Mouse (Mus musculus) liver, embryonic 13.5 days (tissue): ENCODE measurements around the gene Itih5. TPM values are rescaled to one million over a fixed set of nuclear protein-coding genes. Genes with fewer than 3 reads are reported as not detected.
A peak's percentile ranks its signal among the peaks of the same experiment; 100 is the strongest.

ENCODE experiments used
- ATAC-seq: fragments of 200-750 bp; cut with Nextera tagmentation; 2 replicates; pipeline ENCODE4 v1.8.0; 2017; ENCODE audit warnings: low read depth, mild to moderate bottlenecking, moderate number of reproducible peaks, moderate library complexity
- DNase-seq: peaks from one replicate; pipeline ENCODE4 v3.0.0; 2022
- H3K27ac ChIP-seq: fragments of 300-500 bp; sonication (generic); 2 replicates; pipeline ENCODE4 v1.5.1; 2015; ENCODE audit warnings: moderate library complexity, mild to moderate bottlenecking, inconsistent platforms
- H3K27me3 ChIP-seq: fragments of 300-500 bp; sonication (generic); 2 replicates; pipeline ENCODE4 v1.6.1; 2015; ENCODE audit warnings: mild to moderate bottlenecking, inconsistent platforms
- H3K36me3 ChIP-seq: fragments of 300-500 bp; sonication (generic); 2 replicates; pipeline ENCODE4 v1.6.1; 2015; ENCODE audit warnings: mild to moderate bottlenecking, inconsistent platforms
- H3K4me1 ChIP-seq: fragments of 300-500 bp; sonication (generic); replicated peaks from 2 replicates; pipeline ENCODE4 v1.6.1; 2015; ENCODE audit warnings: inconsistent platforms
- H3K4me2 ChIP-seq: fragments of 300-500 bp; sonication (generic); 2 replicates; pipeline ENCODE4 v1.6.1; 2015; ENCODE audit warnings: inconsistent platforms, mild to moderate bottlenecking, moderate library complexity
- H3K4me3 ChIP-seq: fragments of 300-500 bp; sonication (generic); replicated peaks from 2 replicates; pipeline ENCODE4 v1.5.1; 2015; ENCODE audit warnings: mild to moderate bottlenecking, inconsistent platforms
- H3K9ac ChIP-seq: fragments of 300-500 bp; sonication (generic); 2 replicates; pipeline ENCODE4 v1.6.1; 2015; ENCODE audit warnings: mild to moderate bottlenecking, inconsistent platforms
- H3K9me3 ChIP-seq: fragments of 300-500 bp; sonication (generic); replicated peaks from 2 replicates; pipeline ENCODE4 v1.6.1; 2016; ENCODE audit warnings: inconsistent platforms
- WGBS: fragments of 180-500 bp; shearing (Covaris S2); methylation state at CpG from one replicate; pipeline ENCODE4 v1.1.7; 2015; ENCODE audit not compliant: insufficient replicate concordance; 5-methylcytosine and 5-hydroxymethylcytosine counted together
- polyA plus RNA-seq: library from polyadenylated mRNA; unstranded; fragments of >200 nt; fragmentation: Nextera tagmentation; extraction: Ambion mirVana; gene quantifications from 2 replicates; pipeline ENCODE4 v1.2.1, GENCODE M21; 2015

Itih5 gene
- polyA plus RNA-seq, 1 experiment from 2014 or later = 3.5 TPM

DNA sequence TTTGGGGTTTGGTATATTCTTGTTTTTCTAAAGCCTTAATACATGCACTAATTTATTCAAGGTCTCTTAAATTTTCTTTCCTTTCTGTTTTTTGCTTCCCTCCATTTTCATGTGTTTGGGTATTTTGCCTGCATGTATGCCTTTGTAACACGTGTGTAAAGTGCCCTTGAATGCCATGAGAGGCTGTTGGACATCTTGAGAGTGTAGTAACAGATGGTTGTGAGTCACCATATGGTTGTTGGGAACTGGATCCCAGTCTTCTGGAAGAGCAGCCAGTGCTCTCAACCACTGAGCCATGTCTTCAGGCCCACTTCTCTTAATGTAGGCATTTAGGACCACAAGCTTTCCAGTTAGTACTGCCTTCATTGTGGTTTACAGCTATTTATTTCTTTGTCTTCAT, 135.5 kb downstream of the Itih5 start:
- 0% methylated on average over 1 of the region's 1 CpGs for WGBS
- ATAC-seq = no peak

DNA sequence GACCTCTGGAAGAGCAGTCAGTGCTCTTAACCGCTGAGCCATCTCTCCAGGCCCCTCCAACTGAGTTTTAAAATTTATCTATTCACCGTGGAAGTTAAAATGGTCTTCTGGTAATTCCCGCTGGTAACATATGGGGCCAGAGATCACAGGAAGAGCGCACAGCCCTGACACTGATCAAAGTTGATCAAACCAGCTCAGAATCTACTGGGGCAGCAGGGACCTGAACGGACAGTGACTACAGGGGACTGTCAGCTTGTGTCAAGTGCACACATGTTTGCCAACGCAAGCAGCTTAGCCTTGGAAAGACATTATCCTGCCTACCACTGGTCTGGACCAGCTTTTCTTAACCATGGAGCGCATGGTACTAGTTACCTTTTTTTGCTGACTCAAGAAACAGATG, 136.7 kb downstream of the Itih5 start:
- Histone ChIP-seq H3K27me3 (0 out of 2 replicates have a peak, but pooled peaks cover 4% of the 10 kb centered on the region), H3K9me3 (no peaks in the 10 kb centered on the region), H3K4me1 (no peaks in the 10 kb centered on the region), H3K27ac (no peak overlapping the region), H3K9ac (no peak overlapping the region), H3K4me3 (no peak overlapping the region), H3K36me3 (no peaks in the 10 kb centered on the region), H3K4me2 (no peak overlapping the region)
- ATAC-seq = no peak
- no peak for DNase-seq
- WGBS = 63% methylated on average over 7 of the region's 7 CpGs

More for the DNA sequence above, 135.5 kb downstream of the Itih5 start:
- Histone ChIP-seq H3K9me3 (no peaks in the 10 kb centered on the region), H3K27ac (no peak overlapping the region), H3K27me3 (0 out of 2 replicates have a peak, but pooled peaks cover 4% of the 10 kb centered on the region), H3K36me3 (no peaks in the 10 kb centered on the region), H3K4me1 (no peaks in the 10 kb centered on the region), H3K4me3 (no peak overlapping the region), H3K4me2 (no peak overlapping the region), H3K9ac (no peak overlapping the region)
- DNase-seq = no peak

- DNase-seq (no peak), ATAC-seq (no peak)
- no peaks in the 10 kb centered on the region for H3K9me3 ChIP-seq
- no peak overlapping the region for H3K4me3 ChIP-seq
- H3K36me3 ChIP-seq = no peaks in the 10 kb centered on the region
- H3K9ac ChIP-seq = no peak overlapping the region
- H3K27me3 ChIP-seq = no peaks in the 10 kb centered on the region
- H3K27ac ChIP-seq = no peak overlapping the region
- no peak overlapping the region for H3K4me2 ChIP-seq
- 71% methylated on average over 10 of the region's 10 CpGs for WGBS
- H3K4me1 ChIP-seq = peaks cover 5% of the 10 kb centered on the region
These were observed 140.3 kb downstream of the Itih5 start for GRCm38 (mm10) chr2:10293556-10294206.

GRCm38 (mm10) chr2:10295908-10296307, 142.5 kb downstream of the Itih5 start:
- Histone ChIP-seq H3K4me2 (peak overlapping the region; percentile 17; the same call in 1 of the 2 replicates), H3K9ac (no peak overlapping the region), H3K4me1 (peaks cover 9% of the 10 kb centered on the region), H3K9me3 (no peaks in the 10 kb centered on the region), H3K27me3 (no peaks in the 10 kb centered on the region), H3K4me3 (no peak overlapping the region), H3K27ac (no peak overlapping the region), H3K36me3 (no peaks in the 10 kb centered on the region)
- ATAC-seq (no peak), DNase-seq (no peak)
- 6% methylated on average over 9 of the region's 11 CpGs for WGBS

DNA sequence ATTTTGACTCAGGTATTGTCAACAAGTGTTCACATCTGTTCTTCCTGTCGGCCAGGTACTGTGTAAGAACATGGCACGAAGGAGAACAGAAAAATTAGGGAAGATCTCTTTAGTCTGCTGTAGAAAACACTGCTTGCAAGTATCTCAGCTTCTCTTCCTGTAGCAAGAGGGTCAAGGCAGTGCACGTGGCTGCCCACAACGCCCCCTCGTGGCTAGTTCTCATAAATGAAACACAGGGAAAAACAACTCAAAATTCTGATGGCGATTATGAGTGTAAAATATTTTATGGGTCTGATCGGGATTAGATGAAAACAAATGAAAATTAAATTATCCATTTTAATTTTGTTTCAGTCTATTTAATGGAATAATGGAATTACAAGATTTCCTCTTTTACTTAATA, 146.9 kb downstream of the Itih5 start:
- Histone ChIP-seq H3K36me3 (no peaks in the 10 kb centered on the region), H3K9ac (no peak overlapping the region), H3K4me1 (peaks cover 9% of the 10 kb centered on the region), H3K4me2 (no peak overlapping the region), H3K4me3 (no peak overlapping the region), H3K27ac (no peak overlapping the region), H3K27me3 (no peaks in the 10 kb centered on the region), H3K9me3 (no peaks in the 10 kb centered on the region)
- ATAC-seq (no peak), DNase-seq (no peak)
- 41% methylated on average over 7 of the region's 7 CpGs for WGBS

- Histone ChIP-seq H3K4me3 (no peak overlapping the region), H3K9ac (peak overlapping the region; percentile 43; the same call in 1 of the 2 replicates), H3K4me1 (peaks cover 10% of the 10 kb centered on the region), H3K27ac (no peak overlapping the region), H3K9me3 (no peaks in the 10 kb centered on the region), H3K36me3 (no peaks in the 10 kb centered on the region), H3K27me3 (no peaks in the 10 kb centered on the region), H3K4me2 (peak overlapping the region; percentile 54)
- peak; percentile 17 for DNase-seq
- peak; percentile 80 for ATAC-seq
- WGBS = 42% methylated on average over 10 of the region's 10 CpGs
These were observed 147.4 kb downstream of the Itih5 start for GRCm38 (mm10) chr2:10300771-10301170.

GRCm38 (mm10) chr2:10301391-10301790, 148.0 kb downstream of the Itih5 start:
- no peak overlapping the region for H3K4me3 ChIP-seq
- no peak overlapping the region for H3K4me2 ChIP-seq
- H3K9me3 ChIP-seq = no peaks in the 10 kb centered on the region
- no peaks in the 10 kb centered on the region for H3K36me3 ChIP-seq
- H3K27ac ChIP-seq = no peak overlapping the region
- peaks cover 10% of the 10 kb centered on the region for H3K4me1 ChIP-seq
- H3K9ac ChIP-seq = no peak overlapping the region
- H3K27me3 ChIP-seq = no peaks in the 10 kb centered on the region
- no peak for ATAC-seq
- 40% methylated on average over 3 of the region's 3 CpGs for WGBS
- DNase-seq = no peak

GRCm38 (mm10) chr2:10301997-10302396, 148.6 kb downstream of the Itih5 start:
- WGBS = 73% methylated on average over 9 of the region's 9 CpGs
- no peaks in the 10 kb centered on the region for H3K36me3 ChIP-seq
- H3K27ac ChIP-seq = no peak overlapping the region
- no peak overlapping the region for H3K4me2 ChIP-seq
- DNase-seq = no peak
- no peak overlapping the region for H3K4me3 ChIP-seq
- H3K4me1 ChIP-seq = peaks cover 16% of the 10 kb centered on the region
- no peaks in the 10 kb centered on the region for H3K27me3 ChIP-seq
- no peak overlapping the region for H3K9ac ChIP-seq
- H3K9me3 ChIP-seq = no peaks in the 10 kb centered on the region
- no peak for ATAC-seq

DNA sequence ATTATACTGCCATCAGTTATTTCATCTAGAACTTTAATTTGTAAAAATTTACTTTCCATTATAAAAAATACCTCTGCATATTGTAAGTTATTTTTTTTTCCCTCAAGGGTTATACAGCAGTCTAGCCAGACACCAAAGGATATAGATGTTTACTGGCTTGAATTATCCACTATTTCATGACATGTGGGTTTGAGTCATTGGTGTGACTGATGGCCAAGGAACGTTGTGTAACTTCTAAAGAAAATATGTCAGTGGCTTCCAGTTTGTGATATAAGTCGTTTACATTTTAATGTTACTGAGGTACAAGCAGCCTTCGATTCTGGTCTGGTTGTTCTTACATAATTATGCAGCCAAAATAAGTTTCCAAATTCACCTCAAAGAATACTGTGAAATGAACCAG, 151.5 kb downstream of the Itih5 start:
- H3K9ac ChIP-seq = no peak overlapping the region
- no peak overlapping the region for H3K4me3 ChIP-seq
- 64% methylated on average over 3 of the region's 3 CpGs for WGBS
- H3K4me1 ChIP-seq = peaks cover 30% of the 10 kb centered on the region
- no peak overlapping the region for H3K4me2 ChIP-seq
- no peaks in the 10 kb centered on the region for H3K36me3 ChIP-seq
- H3K9me3 ChIP-seq = no peaks in the 10 kb centered on the region
- DNase-seq (no peak), ATAC-seq (no peak)
- no peak overlapping the region for H3K27ac ChIP-seq
- H3K27me3 ChIP-seq = no peaks in the 10 kb centered on the region

Other genes starting within 250 kb of the Itih5 start
- 8.0 and 9.4 TPM in 2 replicates for gene Taf3, start 105.0 kb upstream of the Itih5 start, polyA plus RNA-seq
- gene Atp5c1, start 73.1 kb upstream of the Itih5 start, polyA plus RNA-seq = 409 and 441 TPM in 2 replicates
- gene Kin, start 73.0 kb upstream of the Itih5 start, polyA plus RNA-seq = 19.6 and 22.1 TPM in 2 replicates
- 224 and 305 TPM in 2 replicates for gene Itih2, start 22.2 kb upstream of the Itih5 start, polyA plus RNA-seq
- 0.31 and 0.34 TPM in 2 replicates for gene Sfmbt2, start 216.9 kb downstream of the Itih5 start, polyA plus RNA-seq